Mouse (Mus musculus) lung, postnatal 14 days (tissue): ENCODE measurements around the gene Lgals3bp.
A peak's percentile ranks its signal among the peaks of the same experiment; 100 is the strongest.

Source experiments
- DNase-seq: peaks from one replicate; pipeline ENCODE4 v3.0.0; 2021

Lgals3bp gene

DNA sequence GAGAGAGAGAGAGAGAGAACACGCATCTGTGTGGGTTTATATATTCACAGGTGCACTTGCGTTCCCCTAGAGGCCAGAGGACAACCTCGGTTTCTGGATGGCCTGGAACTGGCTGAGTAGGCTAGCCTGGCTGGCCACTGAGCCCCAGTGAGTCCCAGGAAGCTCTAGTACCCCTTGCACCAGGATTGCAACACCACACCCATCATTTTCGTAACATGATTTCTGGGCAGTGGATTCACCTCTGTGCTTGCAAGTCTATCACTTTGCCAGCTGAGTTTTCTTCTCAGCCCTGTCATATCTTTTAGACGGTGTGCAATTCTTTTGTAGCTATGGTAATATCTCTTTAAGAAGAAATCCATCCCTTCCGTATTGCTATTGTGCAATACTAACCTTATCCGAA, 18.4 kb upstream of the Lgals3bp start:
- DNase-seq, result no peak

DNA sequence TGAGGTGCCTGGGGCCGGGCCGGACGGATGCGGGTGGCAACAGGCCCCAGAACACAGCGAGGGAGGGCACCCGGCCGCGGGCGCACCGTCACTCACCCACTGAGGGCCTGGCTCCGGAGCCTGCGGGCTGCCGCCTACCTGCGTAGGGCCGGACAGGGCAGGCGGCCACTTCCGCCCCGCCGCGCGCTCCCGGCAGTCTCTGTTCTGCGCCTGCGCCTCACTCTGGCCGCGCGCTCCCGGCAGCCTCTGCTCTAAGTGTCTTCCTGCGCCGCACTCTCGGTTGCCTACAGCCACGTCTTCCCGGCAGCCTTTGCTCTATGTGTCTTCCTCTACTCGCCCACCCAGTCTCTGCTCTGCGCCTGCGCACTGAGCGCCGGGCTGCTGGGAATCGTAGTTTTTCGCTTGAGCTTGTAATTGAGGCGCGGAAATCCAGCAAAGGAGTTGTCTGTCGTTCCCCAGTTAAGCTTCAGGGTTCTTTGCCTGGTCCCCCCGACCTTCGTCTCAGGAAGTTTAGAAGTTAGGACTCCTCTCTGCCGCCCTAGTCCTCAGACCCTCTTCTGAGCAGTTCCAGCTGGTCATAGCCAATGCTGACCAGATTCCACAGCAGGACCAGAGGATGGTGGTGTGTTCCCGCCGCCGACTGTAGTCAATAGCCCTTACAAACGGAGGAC, 17.1 kb upstream of the Lgals3bp start, which contains the start of gene Cant1:
TSS of gene Cant1 (minus strand) at position 253 of the 671 bp plus-strand sequence.
- DNase-seq, result peak; percentile 97

- peak; percentile 23 for DNase-seq
Measured at GRCm38 (mm10) chr11:118418442-118418833, 16.5 kb upstream of the Lgals3bp start.

GRCm38 (mm10) chr11:118417496-118417895, 15.6 kb upstream of the Lgals3bp start:
- DNase-seq, result no peak

DNA sequence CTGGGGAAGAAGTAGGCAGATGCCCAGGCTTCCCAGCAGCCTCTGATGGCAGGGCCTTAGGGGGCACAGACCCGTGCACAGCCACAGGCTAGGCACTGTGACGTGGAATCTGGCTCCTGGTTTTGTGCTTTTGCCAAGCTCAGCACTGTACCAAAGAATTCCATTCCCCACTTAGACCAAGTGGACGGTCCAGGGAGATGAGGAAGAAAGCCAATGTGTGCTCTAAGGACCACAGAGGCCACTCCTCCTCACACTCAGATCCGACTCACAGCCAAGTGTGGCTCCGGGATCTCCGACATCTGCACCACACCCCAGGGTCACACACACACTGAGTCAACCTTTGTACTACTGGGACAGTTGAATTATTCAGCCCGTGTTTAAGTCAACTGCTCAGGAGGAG, 14.2 kb upstream of the Lgals3bp start:
- DNase-seq, result no peak

GRCm38 (mm10) chr11:118415630-118416029, 13.7 kb upstream of the Lgals3bp start:
- DNase-seq, result no peak

GRCm38 (mm10) chr11:118414270-118414669, 12.4 kb upstream of the Lgals3bp start:
- DNase-seq, result no peak

DNA sequence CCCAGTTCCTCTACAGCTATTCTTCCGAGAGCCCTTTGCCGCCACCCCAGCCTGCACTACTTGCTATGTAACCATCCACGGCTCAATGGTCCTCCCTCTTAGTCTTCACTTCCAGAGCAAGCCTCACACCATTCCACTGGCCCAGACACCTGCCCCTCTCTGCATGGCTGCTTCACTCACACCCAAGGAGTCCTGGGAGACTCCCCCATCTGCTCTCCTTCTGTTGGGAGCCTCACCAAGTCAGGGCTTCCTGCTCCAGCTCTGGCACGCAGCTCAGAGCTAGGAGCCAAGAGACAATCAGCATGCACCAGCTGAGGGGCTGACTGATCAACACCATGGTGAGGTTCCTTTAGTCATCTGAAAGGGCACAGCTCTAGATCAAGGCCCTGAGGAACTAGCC, 11.2 kb upstream of the Lgals3bp start:
- no peak for DNase-seq

GRCm38 (mm10) chr11:118412601-118413000, 10.7 kb upstream of the Lgals3bp start:
- no peak for DNase-seq

- no peak for DNase-seq
Measured at GRCm38 (mm10) chr11:118411271-118411670, 9.4 kb upstream of the Lgals3bp start.

GRCm38 (mm10) chr11:118410479-118410878, 8.6 kb upstream of the Lgals3bp start:
- DNase-seq, result no peak

DNA sequence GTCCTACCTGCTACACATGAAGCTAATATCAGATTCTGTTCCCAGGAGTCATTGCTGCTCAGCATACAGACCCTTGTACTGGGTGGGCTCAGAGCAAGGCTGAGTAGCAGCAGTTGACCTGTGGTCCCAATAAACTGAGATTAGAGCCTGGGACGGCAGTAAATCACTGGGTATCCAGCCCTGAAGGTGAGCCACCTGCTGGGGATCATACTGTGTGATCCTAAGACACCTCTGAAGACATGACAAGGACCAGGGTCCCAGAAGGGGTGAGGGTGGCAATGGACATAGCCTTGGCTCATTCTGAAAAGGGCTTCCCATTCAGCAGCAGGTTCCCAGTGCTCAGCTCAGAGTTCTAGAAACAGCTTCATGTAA, 8.2 kb upstream of the Lgals3bp start:
- no peak for DNase-seq

GRCm38 (mm10) chr11:118409106-118410072, 7.5 kb upstream of the Lgals3bp start:
- no peak for DNase-seq

GRCm38 (mm10) chr11:118408051-118408740, 6.3 kb upstream of the Lgals3bp start:
- no peak for DNase-seq

DNA sequence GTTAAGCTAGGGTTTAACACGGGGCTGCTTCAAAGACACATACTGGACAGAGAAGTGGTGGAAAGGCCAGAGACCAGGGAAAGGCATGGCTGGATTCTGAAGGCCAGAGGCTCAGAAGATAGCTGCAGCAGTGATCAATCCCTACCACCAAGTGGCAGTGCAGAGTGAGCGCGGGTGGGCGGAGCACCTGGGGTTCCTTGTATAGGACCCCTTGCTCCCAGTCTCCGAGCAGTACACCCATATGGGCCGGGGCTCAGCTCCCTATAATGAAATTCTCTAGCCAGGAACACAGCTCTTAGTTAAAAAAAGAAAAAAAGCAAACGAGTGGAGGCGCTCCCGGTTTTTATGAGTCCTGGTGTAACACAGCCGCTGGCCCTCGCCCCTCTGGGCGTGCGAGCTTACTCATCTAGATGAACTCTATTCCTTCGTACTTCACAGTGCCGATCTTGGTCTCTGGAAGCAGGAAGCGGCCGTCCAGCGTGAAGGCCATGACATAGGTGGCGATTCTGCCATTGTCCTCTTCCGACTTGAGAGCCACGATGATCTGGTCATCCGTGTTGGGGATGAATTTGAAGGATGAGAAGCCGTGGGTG, 5.5 kb upstream of the Lgals3bp start:
- DNase-seq, result peak; percentile 64

DNA sequence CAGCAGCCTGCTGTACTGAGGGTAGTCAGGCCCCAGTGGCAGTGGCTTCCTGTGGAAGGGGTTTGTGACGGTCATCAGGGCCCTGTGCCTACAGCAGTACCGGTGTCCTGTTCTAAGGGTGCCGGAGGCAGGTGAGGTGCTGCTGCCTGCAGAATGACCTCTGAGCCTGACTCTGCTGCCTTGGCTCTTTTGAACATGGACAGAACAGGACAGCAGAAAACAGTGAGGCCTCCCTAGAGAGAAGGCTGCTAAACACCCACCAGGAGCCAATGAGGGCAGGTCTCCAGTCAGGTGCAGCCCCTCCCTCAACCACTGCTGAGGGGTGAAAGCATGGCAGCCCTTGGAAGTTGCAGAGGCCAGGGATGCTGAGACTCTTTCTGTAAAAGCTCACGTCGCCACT, 4.6 kb upstream of the Lgals3bp start:
- no peak for DNase-seq

GRCm38 (mm10) chr11:118405311-118405710, 3.4 kb upstream of the Lgals3bp start:
- no peak for DNase-seq

DNA sequence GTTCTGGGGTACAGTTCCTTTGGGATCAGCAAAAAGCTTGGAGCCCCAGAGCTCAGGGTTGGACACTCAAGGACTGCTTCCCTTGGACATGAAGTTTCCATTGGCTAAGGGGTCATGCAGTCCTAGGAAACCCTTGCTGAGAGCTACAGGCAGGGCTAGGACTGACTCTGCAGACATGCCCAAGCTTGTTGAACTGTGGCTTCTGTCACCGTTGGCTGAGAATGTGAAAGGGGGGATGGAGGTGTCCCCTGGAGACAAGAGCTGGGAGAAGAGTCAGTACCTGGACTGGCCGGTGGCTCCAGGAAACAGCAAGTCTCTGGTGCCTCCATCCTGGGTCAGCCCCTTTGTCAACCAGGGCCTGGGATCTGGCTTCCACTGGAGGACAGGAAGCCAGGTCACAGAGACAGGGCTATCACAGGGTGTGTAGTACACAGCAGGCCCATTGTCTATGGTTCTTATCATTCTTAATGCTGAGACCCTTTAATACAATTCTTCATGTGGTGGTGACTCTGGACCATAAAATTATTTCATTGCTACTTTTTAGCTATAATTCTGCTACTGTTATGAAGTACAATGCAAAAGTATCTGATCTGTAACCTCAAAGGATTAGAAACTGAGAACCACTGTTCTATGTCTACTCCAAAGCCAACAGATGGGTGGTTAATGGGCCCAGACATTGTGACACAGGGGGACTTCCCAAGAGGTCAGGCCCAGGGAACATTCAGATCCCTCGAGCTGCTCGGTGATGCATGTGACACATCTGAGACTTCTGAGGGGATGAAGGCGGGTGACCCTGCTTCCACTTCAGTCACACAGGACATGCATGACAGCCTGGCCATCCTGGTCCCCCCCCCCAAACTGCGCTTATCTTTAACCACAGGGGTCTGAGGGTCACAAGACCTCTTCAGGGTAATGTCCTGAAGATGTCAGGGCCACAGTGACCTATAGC, 2.3 kb upstream of the Lgals3bp start:
- no peak for DNase-seq

GRCm38 (mm10) chr11:118403183-118403582, 1.3 kb upstream of the Lgals3bp start:
- DNase-seq, result no peak

DNA sequence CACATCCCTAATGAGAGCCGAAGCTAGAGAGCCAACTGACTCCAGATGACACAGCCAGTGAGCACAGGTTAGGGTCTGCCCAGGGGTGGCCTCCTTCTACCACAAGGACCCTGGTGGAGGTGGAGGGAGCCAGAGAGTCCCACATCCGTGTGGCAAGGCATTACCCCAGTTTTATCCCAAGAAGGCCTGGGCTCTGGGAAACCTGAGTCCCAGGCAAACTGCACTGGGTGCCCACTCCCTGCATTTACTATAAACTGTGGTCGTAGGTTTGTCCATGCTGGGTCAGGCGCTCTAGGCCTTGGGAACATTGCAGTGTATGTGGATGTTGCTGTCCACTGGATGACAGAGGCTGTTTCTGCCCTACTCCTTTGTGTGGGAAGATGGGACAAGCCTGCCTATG, 697 bp downstream of the Lgals3bp start:
- DNase-seq, result no peak

DNA sequence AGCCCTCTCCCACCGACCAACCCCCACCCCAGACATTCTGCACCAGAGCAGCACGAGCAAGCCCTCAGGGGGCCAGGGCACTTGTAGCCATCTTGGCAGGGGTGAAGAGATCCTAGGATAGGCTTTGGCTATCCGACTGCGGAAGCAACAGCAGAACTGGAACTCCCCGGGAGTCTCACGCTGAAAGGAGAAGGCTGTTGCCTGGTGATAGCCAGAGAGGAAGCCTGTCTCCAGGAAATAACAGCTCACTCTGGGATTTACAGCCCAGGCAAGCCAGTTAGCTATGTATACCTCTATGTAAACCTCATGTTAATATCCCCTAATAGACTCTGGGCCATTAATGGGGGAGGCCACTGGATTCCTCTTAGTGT, 1.3 kb downstream of the Lgals3bp start:
- DNase-seq, result no peak
